Mouse (Mus musculus) left cerebral cortex, adult 6 months (tissue): ENCODE measurements around the gene Erbb3. TPM values are rescaled to one million over a fixed set of nuclear protein-coding genes. Genes with fewer than 3 reads are reported as not detected.

Experiments
- long read RNA-seq, 2 experiments: library from polyadenylated mRNA; unstranded; transcript quantifications; one replicate each; pipeline ENCODE4 v2.0.0; 2019 to 2020
- polyA plus RNA-seq: library from polyadenylated mRNA; unstranded; fragments of <200 nt; fragmentation: Nextera tagmentation; gene quantifications from 2 replicates; pipeline ENCODE4 v1.2.3, GENCODE M21; 2021

The Erbb3 gene
- polyA plus RNA-seq, result 1.4 and 1.7 TPM in 2 replicates
- long read RNA-seq, experiment 1, full-length matches to known transcripts, result 5 of 14 reads
- long read RNA-seq, experiment 1, partial matches to known transcripts, result 6 of 14 reads
- long read RNA-seq, experiment 1, other reads (novel, unspliced or antisense), result 3 of 14 reads
- long read RNA-seq, experiment 2, full-length matches to known transcripts, result 1 of 5 reads
- long read RNA-seq, experiment 2, partial matches to known transcripts, result 0 of 5 reads
- long read RNA-seq, experiment 2, other reads (novel, unspliced or antisense), result 4 of 5 reads

GRCm38 (mm10) chr10:128589464-128590192 is at the start of gene Erbb3:
Gene Erbb3, minus strand, starts transcription at chr10:128589652.

DNA sequence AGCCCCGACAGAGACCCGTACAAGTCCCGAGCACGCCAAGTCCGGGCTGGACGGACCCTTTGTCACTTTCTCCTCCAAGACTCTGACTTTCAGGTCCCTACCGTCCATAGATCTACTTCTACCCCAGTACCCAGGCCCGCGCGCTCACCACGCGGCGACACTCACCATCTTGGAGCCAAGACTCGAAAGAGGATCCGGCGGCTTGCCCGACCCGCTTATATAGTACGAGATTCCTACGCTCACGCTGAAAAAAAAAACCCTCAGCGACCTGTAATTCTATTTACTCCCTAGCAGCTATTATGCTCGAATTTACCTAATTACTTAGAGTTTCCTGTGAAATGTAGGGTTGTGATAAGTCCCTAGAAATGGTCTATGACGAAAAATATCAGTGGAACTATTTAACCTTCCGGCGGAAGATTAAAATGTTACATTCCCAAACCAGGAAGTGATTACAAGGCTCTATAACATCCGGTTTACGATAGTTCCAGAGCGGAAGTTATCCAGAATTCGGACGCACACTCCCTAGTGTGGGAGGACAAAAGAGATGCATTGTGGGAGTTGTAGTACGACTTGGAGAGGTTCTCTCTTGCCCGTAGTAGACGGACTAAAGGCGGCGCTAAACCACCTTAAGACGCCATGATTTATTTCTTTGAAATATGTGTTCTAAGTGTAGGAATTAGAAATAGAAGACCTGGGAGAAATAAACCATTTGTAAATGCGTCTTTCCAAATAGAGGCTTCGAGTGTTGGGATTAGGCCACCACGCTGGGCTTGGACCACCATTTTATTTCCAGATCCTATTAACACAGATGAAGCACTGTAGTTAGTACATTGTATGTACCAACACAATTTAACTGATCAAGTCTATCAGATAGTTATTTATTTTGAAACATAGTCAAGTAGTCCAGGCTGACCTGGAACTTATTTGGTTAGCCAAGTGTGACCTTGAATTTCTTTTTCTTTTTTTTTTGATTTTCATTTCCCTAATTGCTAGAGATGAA is 37.2 kb upstream of the Erbb3 start, which contains the start of gene Rps26:
Gene Rps26, minus strand, starts transcription at position 437 of the 1,000 bp plus-strand sequence.

GRCm38 (mm10) chr10:128565788-128566531 is 23.5 kb downstream of the Erbb3 start, which contains the start of gene Pa2g4:
Gene Pa2g4, minus strand, starts transcription at chr10:128565987.

DNA sequence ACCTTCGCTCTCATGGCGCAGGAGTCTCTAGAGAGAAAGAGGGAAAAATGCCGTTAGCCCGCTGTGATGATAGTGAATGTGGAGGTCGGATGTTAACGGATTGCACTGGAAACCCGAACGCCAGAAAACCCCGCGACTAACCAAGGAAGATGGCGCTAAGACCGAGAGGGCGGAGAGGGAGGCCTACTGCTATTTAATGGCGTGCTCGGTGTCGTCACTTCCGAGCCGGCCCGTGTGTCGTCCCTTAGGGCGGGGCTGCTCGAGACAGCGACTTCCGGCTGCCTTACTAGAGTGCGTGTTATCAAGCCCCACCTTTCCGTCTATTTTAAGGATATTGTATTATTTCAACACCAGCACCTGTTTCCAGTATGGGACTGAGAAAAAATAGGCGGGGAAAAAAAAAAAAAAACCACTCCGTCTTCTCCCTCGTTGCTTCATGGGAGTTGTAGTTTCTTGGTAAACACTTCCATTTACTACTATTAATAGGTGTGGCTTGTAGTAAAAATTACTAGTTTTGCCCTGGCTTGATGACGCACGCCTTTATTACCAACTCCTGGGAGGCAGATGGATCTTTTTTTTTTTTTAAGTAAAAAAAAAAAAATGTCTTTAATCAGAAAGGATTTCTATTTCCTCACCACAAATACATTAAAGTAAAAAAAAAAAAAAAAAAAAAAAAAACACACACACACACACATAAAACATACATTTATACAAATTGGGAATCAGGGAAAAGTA is 40.3 kb downstream of the Erbb3 start, which contains the start of gene Rpl41:
Gene Rpl41, minus strand, starts transcription at position 359 of the 735 bp plus-strand sequence.

GRCm38 (mm10) chr10:128547361-128548032 is 42.0 kb downstream of the Erbb3 start, which contains the start of gene Zc3h10:
Gene Zc3h10, minus strand, starts transcription at chr10:128547774.

GRCm38 (mm10) chr10:128525671-128526308 is 63.7 kb downstream of the Erbb3 start, which contains the start of gene Esyt1:
Gene Esyt1, minus strand, starts transcription at chr10:128525871.

Other genes with a start within 250 kb of the Erbb3 start
- gene Coq10a, start 220.7 kb downstream of the Erbb3 start, polyA plus RNA-seq, result 20.7 and 55.1 TPM in 2 replicates
- 5.9 and 11.9 TPM in 2 replicates for gene Ankrd52, start 212.5 kb downstream of the Erbb3 start, polyA plus RNA-seq
- 0.25 and 0.39 TPM in 2 replicates for gene Slc39a5, start 188.4 kb downstream of the Erbb3 start, polyA plus RNA-seq
- 98.0 and 168 TPM in 2 replicates for gene Nabp2, start 178.2 kb downstream of the Erbb3 start, polyA plus RNA-seq
- 67.9 and 86.2 TPM in 2 replicates for gene Rnf41, start 178.0 kb downstream of the Erbb3 start, polyA plus RNA-seq
- gene Smarcc2, start 130.4 kb downstream of the Erbb3 start, polyA plus RNA-seq, result 61.2 and 108 TPM in 2 replicates
- gene Myl6, start 95.5 kb downstream of the Erbb3 start, polyA plus RNA-seq, result 1,011 and 1,043 TPM in 2 replicates
- gene Myl6b, start 91.0 kb downstream of the Erbb3 start, polyA plus RNA-seq, result 2.5 and 5.2 TPM in 2 replicates
- gene Esyt1, start 63.8 kb downstream of the Erbb3 start, polyA plus RNA-seq, result 2.4 and 3.7 TPM in 2 replicates
- gene Zc3h10, start 41.9 kb downstream of the Erbb3 start, polyA plus RNA-seq, result 6.2 and 7.6 TPM in 2 replicates
- gene Rpl41, start 40.3 kb downstream of the Erbb3 start, polyA plus RNA-seq, result 7,009 and 7,293 TPM in 2 replicates
- 45.7 and 60.1 TPM in 2 replicates for gene Pa2g4, start 23.7 kb downstream of the Erbb3 start, polyA plus RNA-seq
- 1,144 and 1,161 TPM in 2 replicates for gene Rps26, start 37.1 kb upstream of the Erbb3 start, polyA plus RNA-seq
- 3.2 and 6.0 TPM in 2 replicates for gene Ikzf4, start 56.3 kb upstream of the Erbb3 start, polyA plus RNA-seq
- 7.3 and 7.4 TPM in 2 replicates for gene Suox, start 84.4 kb upstream of the Erbb3 start, polyA plus RNA-seq
- 45.1 and 76.1 TPM in 2 replicates for gene Rab5b, start 106.6 kb upstream of the Erbb3 start, polyA plus RNA-seq
- gene Pmel, start 114.5 kb upstream of the Erbb3 start, polyA plus RNA-seq, result 0.31 and 0.96 TPM in 2 replicates
- gene Cdk2, start 115.4 kb upstream of the Erbb3 start, polyA plus RNA-seq, result 1.3 TPM in 2 replicates
- 4.4 and 4.6 TPM in 2 replicates for gene Dgka, start 155.2 kb upstream of the Erbb3 start, polyA plus RNA-seq
- gene Pym1, start 158.2 kb upstream of the Erbb3 start, polyA plus RNA-seq, result 6.4 and 11.2 TPM in 2 replicates
- 0.12 and 0.13 TPM in 2 replicates for gene Mmp19, start 201.3 kb upstream of the Erbb3 start, polyA plus RNA-seq
- gene Dnajc14, start 214.4 kb upstream of the Erbb3 start, polyA plus RNA-seq, result 16.9 and 25.3 TPM in 2 replicates
- gene Tmem198b, start 214.7 kb upstream of the Erbb3 start, polyA plus RNA-seq, result 3.4 and 3.7 TPM in 2 replicates
- 113 and 124 TPM in 2 replicates for gene Sarnp, start 227.7 kb upstream of the Erbb3 start, polyA plus RNA-seq
- 21.7 and 22.4 TPM in 2 replicates for gene Ormdl2, start 232.0 kb upstream of the Erbb3 start, polyA plus RNA-seq